Mouse (Mus musculus) kidney, adult 2 months (tissue): Measurements from ENCODE around the gene 1600014C23Rik. TPM values are rescaled to one million over a fixed set of nuclear protein-coding genes. Genes with fewer than 3 reads are reported as not detected.

Experiments
- DNase-seq: peaks from one replicate; pipeline ENCODE4 v3.0.0; 2021
- H3K27ac ChIP-seq: fragments of 200-500 bp; 2 replicates; pipeline ENCODE4 v1.5.1; 2012; ENCODE audit warnings: low read depth, low read length, control low read depth, inconsistent platforms; ENCODE audit not compliant: insufficient read depth
- H3K27me3 ChIP-seq: fragments of 200-500 bp; replicated peaks from 2 replicates; pipeline ENCODE4 v1.6.1; 2012; ENCODE audit warnings: mild to moderate bottlenecking, moderate library complexity, low read length, inconsistent platforms; ENCODE audit not compliant: control insufficient read depth, insufficient read depth
- H3K36me3 ChIP-seq: fragments of 200-500 bp; 2 replicates; pipeline ENCODE4 v1.6.1; 2012; ENCODE audit warnings: mild to moderate bottlenecking, moderate library complexity, low read length, inconsistent platforms; ENCODE audit not compliant: control insufficient read depth, insufficient read depth
- H3K4me1 ChIP-seq: fragments of 200-500 bp; 2 replicates; pipeline ENCODE4 v1.6.1; 2011; ENCODE audit warnings: low read length; ENCODE audit not compliant: control insufficient read depth, insufficient read depth
- H3K4me3 ChIP-seq: fragments of 200-500 bp; 2 replicates; pipeline ENCODE4 v1.5.1; 2011; ENCODE audit warnings: mild to moderate bottlenecking, low read depth, low read length, control low read depth; ENCODE audit not compliant: insufficient read depth
- CTCF ChIP-seq: fragments of 200-500 bp; conservative IDR thresholded peaks from 2 replicates; pipeline ENCODE4 v1.5.1; 2011; ENCODE audit warnings: low read depth, mild to moderate bottlenecking, control low read depth, low read length, moderate library complexity, mixed read lengths; ENCODE audit not compliant: insufficient read depth, insufficient read length
- POLR2A ChIP-seq: fragments of 200-500 bp; IDR thresholded peaks from one replicate; pipeline ENCODE4 v1.6.1; 2011; ENCODE audit warnings: low read depth, low read length, control low read depth
- WGBS: fragments of 180-500 bp; shearing (Covaris S2); methylation state at CpG from one replicate; pipeline ENCODE4 v1.1.7; 2018; 5-methylcytosine and 5-hydroxymethylcytosine counted together
- polyA plus RNA-seq: library from polyadenylated mRNA; depleted of rRNA; stranded (reverse); fragments of >200 nt; gene quantifications from 2 replicates; pipeline ENCODE4 v1.2.3, GENCODE M21; 2012; rRNA removed

1600014C23Rik gene
- polyA plus RNA-seq = not detected in 2 replicates

DNA sequence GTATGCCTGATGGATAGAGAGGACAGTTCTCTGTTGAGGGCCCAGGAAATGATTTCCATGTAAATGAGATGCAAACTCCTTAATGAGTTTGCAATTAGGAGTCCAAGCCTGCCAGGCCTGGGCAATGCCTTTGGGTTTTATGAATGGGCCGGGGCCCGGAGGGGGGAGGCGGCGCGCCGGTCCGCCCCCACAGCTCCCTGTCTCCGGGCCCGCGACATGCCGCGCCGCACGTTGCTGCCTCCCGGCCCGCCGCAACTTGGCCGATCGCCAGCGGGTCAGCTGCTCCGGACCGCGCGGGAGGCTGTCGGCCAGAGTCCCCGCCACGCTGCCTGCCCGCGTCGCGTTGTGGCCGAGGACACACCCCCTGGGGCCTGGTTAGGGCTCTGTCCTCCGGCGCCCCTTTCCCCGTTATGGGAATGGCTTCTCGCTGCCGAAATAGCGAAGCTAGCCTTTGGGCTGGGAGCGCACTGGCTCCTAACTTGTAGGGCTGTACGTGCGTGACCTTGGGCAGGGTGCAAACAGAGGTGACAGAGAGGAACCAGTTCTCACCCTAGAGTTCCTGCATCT, at the start of gene 1600014C23Rik:
Gene 1600014C23Rik, minus strand, starts transcription at position 110 of the 567 bp plus-strand sequence.
- Histone ChIP-seq H3K27ac (peak within 1 kb of the TSS; percentile 36; the same call in 1 of the 2 replicates), H3K4me1 (peaks cover 4% of the 10 kb centered on the region; the same call in 1 of the 2 replicates), H3K36me3 (no peaks in the 10 kb centered on the region), H3K4me3 (peak within 1 kb of the TSS; percentile 19; the same call in 1 of the 2 replicates), H3K27me3 (no peaks in the 10 kb centered on the region)
- no peak for TF ChIP-seq CTCF
- TF ChIP-seq POLR2A = no peak
- DNase-seq = peak; percentile 82
- 2% methylated on average over 41 of the region's 41 CpGs for WGBS

DNA sequence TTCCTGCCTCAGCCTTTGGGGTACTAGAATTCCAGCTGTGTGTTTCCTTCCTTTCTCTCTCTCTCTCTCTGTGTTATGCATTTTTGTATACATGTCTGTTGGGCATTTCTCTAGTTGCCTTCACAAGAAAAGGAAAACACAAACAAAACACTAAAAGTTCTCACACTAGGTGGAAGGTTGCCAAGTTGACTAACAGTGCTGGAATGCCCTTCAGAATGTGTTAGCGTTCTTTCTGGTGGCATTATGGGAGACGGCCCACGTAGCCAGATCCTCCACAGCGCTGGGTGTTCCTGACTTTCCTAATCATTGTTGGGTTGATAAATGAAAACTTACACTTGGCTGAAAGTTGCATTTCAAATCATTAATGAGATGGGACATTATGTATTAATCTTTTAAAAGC, 44.8 kb upstream of the 1600014C23Rik start:
- DNase-seq = peak; percentile 29
- no peaks in the 10 kb centered on the region for H3K27me3 ChIP-seq
- no peak overlapping the region for H3K27ac ChIP-seq
- no peaks in the 10 kb centered on the region for H3K4me1 ChIP-seq
- WGBS = 62% methylated on average over 4 of the region's 4 CpGs
- no peak overlapping the region for H3K4me3 ChIP-seq
- H3K36me3 ChIP-seq = no peaks in the 10 kb centered on the region
- TF ChIP-seq POLR2A (no peak), CTCF (no peak)

DNA sequence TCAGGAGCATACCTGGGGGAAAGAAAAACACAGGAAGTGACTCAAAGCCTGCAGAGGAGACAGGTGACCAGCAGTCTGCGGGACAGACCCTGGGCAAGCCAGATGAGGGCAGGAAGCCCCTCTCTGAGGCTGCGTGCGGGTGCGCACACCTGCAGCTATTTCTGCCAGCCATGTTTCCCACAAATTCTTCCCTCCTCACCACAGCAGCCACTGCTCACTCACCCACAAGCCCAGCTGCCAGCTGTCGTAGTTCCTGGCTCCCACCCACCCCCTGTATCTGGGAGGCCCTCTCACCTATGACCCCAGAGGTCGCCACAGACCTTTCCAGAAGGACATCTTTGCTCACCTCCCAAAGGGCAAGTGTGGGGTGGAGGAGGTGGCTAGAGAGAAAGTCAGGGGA, 43.8 kb upstream of the 1600014C23Rik start:
- no peak overlapping the region for H3K4me3 ChIP-seq
- H3K36me3 ChIP-seq = no peaks in the 10 kb centered on the region
- no peaks in the 10 kb centered on the region for H3K27me3 ChIP-seq
- no peaks in the 10 kb centered on the region for H3K4me1 ChIP-seq
- WGBS = 83% methylated on average over 6 of the region's 6 CpGs
- DNase-seq = no peak
- TF ChIP-seq CTCF (no peak), POLR2A (no peak)
- H3K27ac ChIP-seq = no peak overlapping the region

GRCm38 (mm10) chr17:45776185-45776584, 42.5 kb upstream of the 1600014C23Rik start:
- H3K36me3 ChIP-seq = no peaks in the 10 kb centered on the region
- H3K4me1 ChIP-seq = no peaks in the 10 kb centered on the region
- WGBS = 85% methylated on average over 8 of the region's 8 CpGs
- H3K4me3 ChIP-seq = no peak overlapping the region
- H3K27me3 ChIP-seq = no peaks in the 10 kb centered on the region
- TF ChIP-seq CTCF (no peak), POLR2A (no peak)
- no peak overlapping the region for H3K27ac ChIP-seq
- DNase-seq = no peak

DNA sequence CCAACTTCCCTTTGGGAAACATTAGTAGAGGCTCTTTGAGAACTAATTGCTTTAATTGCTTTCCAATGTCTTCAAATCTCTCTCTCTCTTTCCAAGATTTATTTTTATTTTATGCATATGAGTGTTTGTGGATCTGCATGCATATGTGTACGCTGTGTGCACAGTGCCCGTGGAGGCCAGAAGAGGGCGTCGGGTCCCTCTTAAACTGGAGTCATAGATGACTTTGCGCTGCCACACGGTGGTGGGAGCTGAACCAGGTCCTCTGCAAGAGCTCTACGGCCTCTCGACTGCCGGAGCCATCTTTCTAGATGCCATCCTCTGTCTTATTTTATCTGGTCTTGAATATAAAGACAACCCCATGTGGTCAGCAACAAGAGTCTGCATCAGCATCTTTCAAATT, 41.8 kb upstream of the 1600014C23Rik start:
- Histone ChIP-seq H3K27ac (no peak overlapping the region), H3K36me3 (no peaks in the 10 kb centered on the region), H3K27me3 (no peaks in the 10 kb centered on the region), H3K4me1 (no peaks in the 10 kb centered on the region), H3K4me3 (no peak overlapping the region)
- TF ChIP-seq POLR2A = no peak
- TF ChIP-seq CTCF = peak; percentile 27
- 94% methylated on average over 9 of the region's 9 CpGs for WGBS
- no peak for DNase-seq

DNA sequence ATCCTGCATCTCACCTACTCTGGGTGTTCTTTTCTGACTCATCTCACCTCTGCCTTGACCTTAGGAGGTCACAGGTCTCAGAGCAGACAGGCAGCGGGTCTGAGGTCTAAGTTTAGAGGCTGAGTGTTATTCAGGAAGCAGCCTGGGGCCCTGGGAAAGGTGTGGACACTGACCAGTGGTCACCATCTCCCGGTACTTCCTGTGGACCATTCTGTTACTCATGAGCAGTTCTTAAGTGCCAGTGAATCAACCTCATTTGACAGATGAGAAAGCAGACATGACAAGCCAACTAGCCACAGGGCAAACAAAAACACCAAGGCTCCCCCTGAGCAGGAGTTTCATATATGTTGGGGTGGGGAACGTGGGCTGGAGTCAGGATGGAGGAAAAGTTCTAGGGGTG, 38.9 kb upstream of the 1600014C23Rik start:
- Histone ChIP-seq H3K36me3 (no peaks in the 10 kb centered on the region), H3K27ac (no peak overlapping the region), H3K4me3 (no peak overlapping the region), H3K4me1 (no peaks in the 10 kb centered on the region), H3K27me3 (no peaks in the 10 kb centered on the region)
- whole genome bisulfite sequencing = 71% methylated on average over 3 of the region's 3 CpGs
- no peak for TF ChIP-seq CTCF
- TF ChIP-seq POLR2A = no peak
- no peak for DNase-seq

DNA sequence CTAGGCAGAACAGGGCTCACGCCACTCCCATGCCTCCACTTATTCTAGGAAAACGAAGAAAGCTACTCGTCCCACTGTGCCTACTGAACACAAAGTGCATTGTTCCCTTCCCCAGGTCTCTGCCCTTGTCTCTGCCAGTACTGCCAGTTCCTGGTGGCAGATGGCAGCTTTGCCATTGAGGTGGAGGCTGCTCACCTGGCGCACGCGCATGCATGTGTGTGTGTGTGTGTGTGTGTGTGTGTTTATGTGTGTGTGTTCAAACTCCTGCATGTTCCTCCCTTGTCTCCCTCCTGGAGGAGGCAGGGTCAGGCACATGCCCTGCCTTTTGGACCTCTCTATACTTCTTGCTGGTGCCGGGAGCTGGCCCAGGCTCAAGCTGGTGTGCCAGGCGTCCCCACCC, 38.5 kb upstream of the 1600014C23Rik start:
- Histone ChIP-seq H3K36me3 (no peaks in the 10 kb centered on the region), H3K4me1 (no peaks in the 10 kb centered on the region), H3K27me3 (no peaks in the 10 kb centered on the region), H3K27ac (no peak overlapping the region), H3K4me3 (no peak overlapping the region)
- WGBS = 87% methylated on average over 8 of the region's 8 CpGs
- DNase-seq = no peak
- TF ChIP-seq CTCF (no peak), POLR2A (no peak)
